Mouse (Mus musculus): Measurements from ENCODE around the gene Anapc15-ps. TPM values are rescaled to one million over a fixed set of nuclear protein-coding genes. Genes with fewer than 3 reads are reported as not detected.

Anapc15-ps gene
- polyA plus RNA-seq, 1 experiment from 2014 or later = not detected

GRCm38 (mm10) chr10:95667371-95668030 lies 5.8 kb downstream of the Anapc15-ps start:
- no peak overlapping the region for H3K4me2 ChIP-seq (replicated peaks; ENCODE audit: low read depth)
- H3K9ac ChIP-seq (ENCODE audit: low read depth, low read length) = no peak overlapping the region
- H3K4me1 ChIP-seq (replicated peaks; ENCODE audit: control insufficient read depth, insufficient read depth, low read length) = no peaks in the 10 kb centered on the region
- no peak for TF ChIP-seq CTCF (IDR thresholded peaks at IDR 0.05; ENCODE audit: low read depth)
- no peak overlapping the region for H3K27ac ChIP-seq (ENCODE audit: low read depth, low read length)
- H3K9me3 ChIP-seq (ENCODE audit: control insufficient read depth) = no peaks in the 10 kb centered on the region
- H3K36me3 ChIP-seq (ENCODE audit: control insufficient read depth, insufficient read depth) = no peaks in the 10 kb centered on the region
- H3K4me3 ChIP-seq (ENCODE audit: low read depth, low read length) = no peak overlapping the region
- ATAC-seq = no peak
- H3K27me3 ChIP-seq (replicated peaks; ENCODE audit: control insufficient read depth, insufficient read depth, low read length) = no peaks in the 10 kb centered on the region
- 86% methylated on average over 3 of the region's 3 CpGs for WGBS

GRCm38 (mm10) chr10:95666791-95667190 lies 6.5 kb downstream of the Anapc15-ps start:
- no peaks in the 10 kb centered on the region for H3K9me3 ChIP-seq (ENCODE audit: control insufficient read depth)
- no peaks in the 10 kb centered on the region for H3K27me3 ChIP-seq (replicated peaks; ENCODE audit: control insufficient read depth, insufficient read depth, low read length)
- no peaks in the 10 kb centered on the region for H3K4me1 ChIP-seq (replicated peaks; ENCODE audit: control insufficient read depth, insufficient read depth, low read length)
- no peak overlapping the region for H3K9ac ChIP-seq (ENCODE audit: low read depth, low read length)
- H3K4me3 ChIP-seq (ENCODE audit: low read depth, low read length) = no peak overlapping the region
- no peaks in the 10 kb centered on the region for H3K36me3 ChIP-seq (ENCODE audit: control insufficient read depth, insufficient read depth)
- no peak overlapping the region for H3K27ac ChIP-seq (ENCODE audit: low read depth, low read length)
- no peak for TF ChIP-seq CTCF (IDR thresholded peaks at IDR 0.05; ENCODE audit: low read depth)
- no peak for ATAC-seq
- H3K4me2 ChIP-seq (replicated peaks; ENCODE audit: low read depth) = no peak overlapping the region
- WGBS = 74% methylated on average over 2 of the region's 2 CpGs

- no peak for TF ChIP-seq CTCF (IDR thresholded peaks at IDR 0.05; ENCODE audit: low read depth)
- Histone ChIP-seq H3K4me3 (ENCODE audit: low read depth, low read length) (no peak overlapping the region), H3K27ac (ENCODE audit: low read depth, low read length) (no peak overlapping the region), H3K4me2 (replicated peaks; ENCODE audit: low read depth) (no peak overlapping the region), H3K9ac (ENCODE audit: low read depth, low read length) (no peak overlapping the region), H3K4me1 (replicated peaks; ENCODE audit: control insufficient read depth, insufficient read depth, low read length) (no peaks in the 10 kb centered on the region), H3K27me3 (replicated peaks; ENCODE audit: control insufficient read depth, insufficient read depth, low read length) (no peaks in the 10 kb centered on the region), H3K36me3 (ENCODE audit: control insufficient read depth, insufficient read depth) (no peaks in the 10 kb centered on the region), H3K9me3 (ENCODE audit: control insufficient read depth) (no peaks in the 10 kb centered on the region)
- 54% methylated on average over 11 of the region's 11 CpGs for WGBS
- no peak for ATAC-seq
Measured at GRCm38 (mm10) chr10:95665426-95665990, 7.7 kb downstream of the Anapc15-ps start.

GRCm38 (mm10) chr10:95664613-95665012 lies 8.6 kb downstream of the Anapc15-ps start:
- Histone ChIP-seq H3K4me2 (replicated peaks; ENCODE audit: low read depth) (no peak overlapping the region), H3K4me1 (replicated peaks; ENCODE audit: control insufficient read depth, insufficient read depth, low read length) (no peaks in the 10 kb centered on the region), H3K27ac (ENCODE audit: low read depth, low read length) (no peak overlapping the region), H3K36me3 (ENCODE audit: control insufficient read depth, insufficient read depth) (no peaks in the 10 kb centered on the region), H3K4me3 (ENCODE audit: low read depth, low read length) (no peak overlapping the region), H3K27me3 (replicated peaks; ENCODE audit: control insufficient read depth, insufficient read depth, low read length) (no peaks in the 10 kb centered on the region), H3K9me3 (ENCODE audit: control insufficient read depth) (no peaks in the 10 kb centered on the region), H3K9ac (ENCODE audit: low read depth, low read length) (no peak overlapping the region)
- 35% methylated on average over 3 of the region's 3 CpGs for WGBS
- TF ChIP-seq CTCF (IDR thresholded peaks at IDR 0.05; ENCODE audit: low read depth) = no peak
- peak; percentile 59; the same call in 1 of the 2 replicates for ATAC-seq

GRCm38 (mm10) chr10:95660356-95660755 lies 12.9 kb downstream of the Anapc15-ps start:
- Histone ChIP-seq H3K27ac (ENCODE audit: low read depth, low read length) (no peak overlapping the region), H3K4me1 (replicated peaks; ENCODE audit: control insufficient read depth, insufficient read depth, low read length) (no peaks in the 10 kb centered on the region), H3K4me2 (replicated peaks; ENCODE audit: low read depth) (no peak overlapping the region), H3K4me3 (ENCODE audit: low read depth, low read length) (no peak overlapping the region), H3K9me3 (ENCODE audit: control insufficient read depth) (no peaks in the 10 kb centered on the region), H3K9ac (ENCODE audit: low read depth, low read length) (no peak overlapping the region), H3K36me3 (ENCODE audit: control insufficient read depth, insufficient read depth) (no peaks in the 10 kb centered on the region), H3K27me3 (replicated peaks; ENCODE audit: control insufficient read depth, insufficient read depth, low read length) (no peaks in the 10 kb centered on the region)
- WGBS = 50% methylated on average over 6 of the region's 6 CpGs
- TF ChIP-seq CTCF (IDR thresholded peaks at IDR 0.05; ENCODE audit: low read depth) = no peak
- ATAC-seq = no peak

GRCm38 (mm10) chr10:95659471-95660150 lies 13.6 kb downstream of the Anapc15-ps start:
- no peaks in the 10 kb centered on the region for H3K4me1 ChIP-seq (replicated peaks; ENCODE audit: control insufficient read depth, insufficient read depth, low read length)
- no peak for ATAC-seq

More at GRCm38 (mm10) chr10:95659471-95660150, 13.6 kb downstream of the Anapc15-ps start:
- H3K36me3 ChIP-seq (ENCODE audit: control insufficient read depth, insufficient read depth) = no peaks in the 10 kb centered on the region
- no peak overlapping the region for H3K4me3 ChIP-seq (ENCODE audit: low read depth, low read length)
- H3K9ac ChIP-seq (ENCODE audit: low read depth, low read length) = no peak overlapping the region
- no peaks in the 10 kb centered on the region for H3K9me3 ChIP-seq (ENCODE audit: control insufficient read depth)
- no peak overlapping the region for H3K27ac ChIP-seq (ENCODE audit: low read depth, low read length)
- TF ChIP-seq CTCF (IDR thresholded peaks at IDR 0.05; ENCODE audit: low read depth) = no peak
- H3K4me2 ChIP-seq (replicated peaks; ENCODE audit: low read depth) = no peak overlapping the region
- WGBS = 47% methylated on average over 8 of the region's 8 CpGs
- no peaks in the 10 kb centered on the region for H3K27me3 ChIP-seq (replicated peaks; ENCODE audit: control insufficient read depth, insufficient read depth, low read length)

Measured in intestine, postnatal 0 days (tissue).